Mouse (Mus musculus) limb, embryonic 12.5 days (tissue): ENCODE measurements around the gene Akr1c6. TPM values are rescaled to one million over a fixed set of nuclear protein-coding genes. Genes with fewer than 3 reads are reported as not detected.
"Not testable (repeated sequence)": the region's sequence is repeated elsewhere in the genome, so short reads cannot be mapped to it uniquely, and the experiment has no call there.

Experiments
- ATAC-seq: fragments of 200-750 bp; cut with Nextera tagmentation; 2 replicates; pipeline ENCODE4 v1.8.0; 2017; ENCODE audit warnings: low read depth, moderate TSS enrichment; ENCODE audit not compliant: insufficient number of reproducible peaks, insufficient read depth, low FRiP score, low TSS enrichment
- H3K27ac ChIP-seq: fragments of 300-500 bp; sonication (generic); 2 replicates; pipeline ENCODE4 v1.5.1; 2016; ENCODE audit warnings: mild to moderate bottlenecking, moderate library complexity
- H3K27me3 ChIP-seq: fragments of 300-500 bp; sonication (generic); 2 replicates; pipeline ENCODE4 v1.6.1; 2016; ENCODE audit warnings: mild to moderate bottlenecking, moderate library complexity
- H3K36me3 ChIP-seq: fragments of 300-500 bp; sonication (generic); 2 replicates; pipeline ENCODE4 v1.6.1; 2016; ENCODE audit warnings: mild to moderate bottlenecking, moderate library complexity
- H3K4me1 ChIP-seq: fragments of 300-500 bp; sonication (generic); replicated peaks from 2 replicates; pipeline ENCODE4 v1.6.1; 2016
- H3K4me2 ChIP-seq: fragments of 300-500 bp; sonication (generic); 2 replicates; pipeline ENCODE4 v1.6.1; 2016; ENCODE audit warnings: mild to moderate bottlenecking, moderate library complexity
- H3K4me3 ChIP-seq: fragments of 300-500 bp; sonication (generic); replicated peaks from 2 replicates; pipeline ENCODE4 v1.5.1; 2016; ENCODE audit warnings: mild to moderate bottlenecking
- H3K9ac ChIP-seq: fragments of 300-500 bp; sonication (generic); replicated peaks from 2 replicates; pipeline ENCODE4 v1.6.1; 2016; ENCODE audit warnings: mild to moderate bottlenecking, moderate library complexity
- H3K9me3 ChIP-seq: fragments of 300-500 bp; sonication (generic); 2 replicates; pipeline ENCODE4 v1.6.1; 2016; ENCODE audit warnings: mild to moderate bottlenecking, moderate library complexity
- WGBS: fragments of 180-500 bp; shearing (Covaris S2); methylation state at CpG from one replicate; pipeline ENCODE4 v1.1.7; 2016; 5-methylcytosine and 5-hydroxymethylcytosine counted together
- polyA plus RNA-seq: library from polyadenylated mRNA; unstranded; fragments of >200 nt; fragmentation: Nextera tagmentation; extraction: Ambion mirVana; gene quantifications from 2 replicates; pipeline ENCODE4 v1.2.1, GENCODE M21; 2016

Gene Akr1c6
- polyA plus RNA-seq: not detected in 2 replicates

- H3K4me2 ChIP-seq: no peak within 1 kb of the TSS
- no peak within 1 kb of the TSS for H3K9ac ChIP-seq
- no peaks in the 10 kb centered on the region for H3K27me3 ChIP-seq
- H3K27ac ChIP-seq: no peak within 1 kb of the TSS
- H3K4me3 ChIP-seq: no peak within 1 kb of the TSS
- ATAC-seq: no peak
- H3K4me1 ChIP-seq: no peaks in the 10 kb centered on the region
- H3K9me3 ChIP-seq: no peaks in the 10 kb centered on the region
- H3K36me3 ChIP-seq: no peaks in the 10 kb centered on the region
These were observed at the start of gene Akr1c6 for GRCm38 (mm10) chr13:4434006-4434405. TSS of gene Akr1c6 (plus strand) at chr13:4434306.

- Histone ChIP-seq H3K4me2 (no peak overlapping the region), H3K27ac (no peak overlapping the region), H3K4me3 (no peak overlapping the region), H3K9me3 (no peaks in the 10 kb centered on the region), H3K27me3 (no peaks in the 10 kb centered on the region), H3K9ac (no peak overlapping the region), H3K36me3 (no peaks in the 10 kb centered on the region), H3K4me1 (no peaks in the 10 kb centered on the region)
- WGBS: 84% methylated on average over 1 of the region's 1 CpGs
- ATAC-seq: no peak
These were observed 49.2 kb upstream of the Akr1c6 start for GRCm38 (mm10) chr13:4384918-4385317.

- no peak for ATAC-seq
- no peak overlapping the region for H3K4me2 ChIP-seq
- no peaks in the 10 kb centered on the region for H3K9me3 ChIP-seq
- no peak overlapping the region for H3K9ac ChIP-seq
- no peak overlapping the region for H3K4me3 ChIP-seq
- H3K36me3 ChIP-seq: no peaks in the 10 kb centered on the region
- no peaks in the 10 kb centered on the region for H3K4me1 ChIP-seq
- H3K27me3 ChIP-seq: no peaks in the 10 kb centered on the region
- H3K27ac ChIP-seq: no peak overlapping the region
These were observed 48.6 kb upstream of the Akr1c6 start for GRCm38 (mm10) chr13:4385541-4385940.

- H3K4me1 ChIP-seq: no peaks in the 10 kb centered on the region
- ATAC-seq: no peak
- H3K36me3 ChIP-seq: no peaks in the 10 kb centered on the region
- no peaks in the 10 kb centered on the region for H3K9me3 ChIP-seq
- H3K27ac ChIP-seq: no peak overlapping the region
- H3K27me3 ChIP-seq: no peaks in the 10 kb centered on the region
- H3K9ac ChIP-seq: no peak overlapping the region
- H3K4me2 ChIP-seq: no peak overlapping the region
- no peak overlapping the region for H3K4me3 ChIP-seq
- WGBS: 85% methylated on average over 2 of the region's 2 CpGs
These were observed 45.2 kb upstream of the Akr1c6 start for GRCm38 (mm10) chr13:4388762-4389446.

- 78% methylated on average over 1 of the region's 1 CpGs for WGBS
- H3K27me3 ChIP-seq, H3K4me3 ChIP-seq, H3K9me3 ChIP-seq, H3K27ac ChIP-seq, H3K4me1 ChIP-seq, ATAC-seq, H3K4me2 ChIP-seq, H3K36me3 ChIP-seq, H3K9ac ChIP-seq: not testable (repeated sequence)
These were observed 33.7 kb upstream of the Akr1c6 start for GRCm38 (mm10) chr13:4400360-4400759.

- Histone ChIP-seq H3K27ac (no peak overlapping the region), H3K36me3 (no peaks in the 10 kb centered on the region), H3K4me2 (no peak overlapping the region), H3K9ac (no peak overlapping the region), H3K4me1 (no peaks in the 10 kb centered on the region), H3K9me3 (0 out of 2 replicates have a peak, but pooled peaks cover 4% of the 10 kb centered on the region), H3K27me3 (no peaks in the 10 kb centered on the region), H3K4me3 (no peak overlapping the region)
- WGBS: 94% methylated on average over 2 of the region's 2 CpGs
- no peak for ATAC-seq
These were observed 33.3 kb upstream of the Akr1c6 start for GRCm38 (mm10) chr13:4400831-4401230.

- no peak overlapping the region for H3K4me2 ChIP-seq
- no peaks in the 10 kb centered on the region for H3K4me1 ChIP-seq
- no peak for ATAC-seq
- no peaks in the 10 kb centered on the region for H3K27me3 ChIP-seq
- no peaks in the 10 kb centered on the region for H3K36me3 ChIP-seq
- H3K9ac ChIP-seq: no peak overlapping the region
- H3K4me3 ChIP-seq: no peak overlapping the region
- H3K27ac ChIP-seq: no peak overlapping the region
- H3K9me3 ChIP-seq: 0 out of 2 replicates have a peak, but pooled peaks cover 4% of the 10 kb centered on the region
These were observed 31.9 kb upstream of the Akr1c6 start for GRCm38 (mm10) chr13:4402221-4402620.

GRCm38 (mm10) chr13:4404726-4405125 lies 29.4 kb upstream of the Akr1c6 start:
- H3K36me3 ChIP-seq: no peaks in the 10 kb centered on the region

GRCm38 (mm10) chr13:4406771-4407170 lies 27.3 kb upstream of the Akr1c6 start:
- 79% methylated on average over 1 of the region's 1 CpGs for WGBS
- no peak overlapping the region for H3K27ac ChIP-seq
- H3K36me3 ChIP-seq: no peaks in the 10 kb centered on the region
- H3K4me1 ChIP-seq: no peaks in the 10 kb centered on the region
- ATAC-seq: no peak
- no peaks in the 10 kb centered on the region for H3K27me3 ChIP-seq
- H3K9ac ChIP-seq: no peak overlapping the region
- H3K4me2 ChIP-seq: no peak overlapping the region
- H3K4me3 ChIP-seq: no peak overlapping the region
- no peaks in the 10 kb centered on the region for H3K9me3 ChIP-seq

More at GRCm38 (mm10) chr13:4404726-4405125, 29.4 kb upstream of the Akr1c6 start:
- ATAC-seq: no peak
- Histone ChIP-seq H3K4me3 (no peak overlapping the region), H3K9me3 (0 out of 2 replicates have a peak, but pooled peaks cover 4% of the 10 kb centered on the region), H3K9ac (no peak overlapping the region), H3K27me3 (no peaks in the 10 kb centered on the region), H3K27ac (no peak overlapping the region), H3K4me1 (no peaks in the 10 kb centered on the region), H3K4me2 (no peak overlapping the region)

- no peak for ATAC-seq
- Histone ChIP-seq H3K9ac (no peak overlapping the region), H3K9me3 (no peaks in the 10 kb centered on the region; the same call in 1 of the 2 replicates), H3K4me1 (no peaks in the 10 kb centered on the region), H3K36me3 (no peaks in the 10 kb centered on the region), H3K4me3 (no peak overlapping the region), H3K27me3 (no peaks in the 10 kb centered on the region), H3K27ac (no peak overlapping the region), H3K4me2 (no peak overlapping the region)
- WGBS: 86% methylated on average over 2 of the region's 2 CpGs
These were observed 5.5 kb upstream of the Akr1c6 start for GRCm38 (mm10) chr13:4428558-4428957.

- ATAC-seq: no peak
- no peak overlapping the region for H3K27ac ChIP-seq
- WGBS: 84% methylated on average over 2 of the region's 2 CpGs
These were observed 5.1 kb upstream of the Akr1c6 start for GRCm38 (mm10) chr13:4429034-4429433.

GRCm38 (mm10) chr13:4431129-4431528 lies 3.0 kb upstream of the Akr1c6 start:
- H3K9me3 ChIP-seq: no peaks in the 10 kb centered on the region; the same call in 1 of the 2 replicates
- H3K9ac ChIP-seq: no peak overlapping the region
- H3K36me3 ChIP-seq: no peaks in the 10 kb centered on the region
- ATAC-seq: no peak
- no peak overlapping the region for H3K27ac ChIP-seq
- whole genome bisulfite sequencing: 82% methylated on average over 1 of the region's 1 CpGs
- H3K4me2 ChIP-seq: no peak overlapping the region
- no peak overlapping the region for H3K4me3 ChIP-seq
- no peaks in the 10 kb centered on the region for H3K4me1 ChIP-seq
- no peaks in the 10 kb centered on the region for H3K27me3 ChIP-seq

More at GRCm38 (mm10) chr13:4429034-4429433, 5.1 kb upstream of the Akr1c6 start:
- no peaks in the 10 kb centered on the region; the same call in 1 of the 2 replicates for H3K9me3 ChIP-seq
- H3K4me3 ChIP-seq: no peak overlapping the region
- no peaks in the 10 kb centered on the region for H3K36me3 ChIP-seq
- H3K4me2 ChIP-seq: no peak overlapping the region
- no peaks in the 10 kb centered on the region for H3K4me1 ChIP-seq
- H3K9ac ChIP-seq: no peak overlapping the region
- H3K27me3 ChIP-seq: no peaks in the 10 kb centered on the region
